Mouse (Mus musculus) neural tube, embryonic 13.5 days (tissue): ENCODE results near the gene Ifngr2. TPM values are rescaled to one million over a fixed set of nuclear protein-coding genes. Genes with fewer than 3 reads are reported as not detected.
"Not testable (repeated sequence)": the region's sequence is repeated elsewhere in the genome, so short reads cannot be mapped to it uniquely, and the experiment has no call there.

ENCODE experiments used
- ATAC-seq: fragments of 200-750 bp; cut with Nextera tagmentation; 2 replicates; pipeline ENCODE4 v1.8.0; 2017; ENCODE audit warnings: low read depth, mild to moderate bottlenecking, moderate TSS enrichment, moderate library complexity
- H3K27ac ChIP-seq: fragments of 300-500 bp; sonication (generic); replicated peaks from 2 replicates; pipeline ENCODE4 v1.5.1; 2015; ENCODE audit warnings: moderate library complexity, mild to moderate bottlenecking, inconsistent platforms
- H3K27me3 ChIP-seq: fragments of 300-500 bp; sonication (generic); 2 replicates; pipeline ENCODE4 v1.6.1; 2015; ENCODE audit warnings: mild to moderate bottlenecking, inconsistent platforms
- H3K36me3 ChIP-seq: fragments of 300-500 bp; sonication (generic); 2 replicates; pipeline ENCODE4 v1.6.1; 2015; ENCODE audit warnings: mild to moderate bottlenecking, inconsistent platforms
- H3K4me1 ChIP-seq: fragments of 300-500 bp; sonication (generic); replicated peaks from 2 replicates; pipeline ENCODE4 v1.6.1; 2015; ENCODE audit warnings: inconsistent platforms
- H3K4me2 ChIP-seq: fragments of 300-500 bp; sonication (generic); 2 replicates; pipeline ENCODE4 v1.6.1; 2015; ENCODE audit warnings: inconsistent platforms, mild to moderate bottlenecking, moderate library complexity
- H3K4me3 ChIP-seq: fragments of 300-500 bp; sonication (generic); 2 replicates; pipeline ENCODE4 v1.5.1; 2015; ENCODE audit warnings: mild to moderate bottlenecking, inconsistent platforms
- H3K9ac ChIP-seq: fragments of 300-500 bp; sonication (generic); 2 replicates; pipeline ENCODE4 v1.6.1; 2015; ENCODE audit warnings: moderate library complexity, mild to moderate bottlenecking, inconsistent platforms
- H3K9me3 ChIP-seq: fragments of 300-500 bp; sonication (generic); 2 replicates; pipeline ENCODE4 v1.6.1; 2016; ENCODE audit warnings: inconsistent platforms
- WGBS: fragments of 180-500 bp; shearing (Covaris S2); methylation state at CpG from one replicate; pipeline ENCODE4 v1.1.7; 2015; 5-methylcytosine and 5-hydroxymethylcytosine counted together
- polyA plus RNA-seq: library from polyadenylated mRNA; unstranded; fragments of >200 nt; fragmentation: Nextera tagmentation; extraction: Ambion mirVana; gene quantifications from 2 replicates; pipeline ENCODE4 v1.2.1, GENCODE M21; 2015

The Ifngr2 gene
- polyA plus RNA-seq, 1 experiment from 2014 or later: 75.3 TPM

GRCm38 (mm10) chr16:91527051-91527450, 19.8 kb upstream of the Ifngr2 start:
- Histone ChIP-seq H3K4me3 (no peak overlapping the region), H3K9me3 (no peaks in the 10 kb centered on the region), H3K9ac (no peak overlapping the region), H3K4me1 (no peaks in the 10 kb centered on the region), H3K36me3 (no peaks in the 10 kb centered on the region), H3K27me3 (no peaks in the 10 kb centered on the region), H3K4me2 (no peak overlapping the region), H3K27ac (no peak overlapping the region)
- no peak for ATAC-seq
- 75% methylated on average over 10 of the region's 10 CpGs for WGBS

DNA sequence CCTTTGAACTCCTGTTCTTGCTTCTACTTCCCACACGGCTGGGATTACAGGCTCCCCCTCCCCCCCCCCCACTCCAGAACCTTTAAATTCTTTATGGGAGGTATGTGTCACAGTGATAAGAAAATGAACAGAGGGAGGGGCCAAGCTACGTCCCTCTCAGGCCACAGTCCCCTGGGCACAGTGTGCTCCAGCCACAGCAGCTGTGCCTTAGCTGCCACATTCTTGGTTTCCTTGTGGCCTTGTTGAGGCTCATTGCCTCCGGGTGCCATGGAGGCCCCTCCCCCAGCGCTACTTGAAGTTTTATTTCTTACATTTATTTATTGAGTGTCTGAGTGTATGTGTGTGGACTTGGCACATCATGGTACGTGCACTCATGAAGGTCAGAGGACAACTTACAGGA, 19.4 kb upstream of the Ifngr2 start:
- H3K9ac ChIP-seq: no peak overlapping the region
- H3K4me1 ChIP-seq: no peaks in the 10 kb centered on the region
- 70% methylated on average over 5 of the region's 5 CpGs for WGBS
- no peaks in the 10 kb centered on the region for H3K9me3 ChIP-seq
- no peak for ATAC-seq
- no peak overlapping the region for H3K4me3 ChIP-seq
- no peak overlapping the region for H3K4me2 ChIP-seq
- H3K36me3 ChIP-seq: no peaks in the 10 kb centered on the region
- no peaks in the 10 kb centered on the region for H3K27me3 ChIP-seq
- H3K27ac ChIP-seq: no peak overlapping the region

- 83% methylated on average over 9 of the region's 9 CpGs for WGBS
- no peaks in the 10 kb centered on the region for H3K27me3 ChIP-seq
Observed at GRCm38 (mm10) chr16:91528578-91528977, 18.3 kb upstream of the Ifngr2 start.

DNA sequence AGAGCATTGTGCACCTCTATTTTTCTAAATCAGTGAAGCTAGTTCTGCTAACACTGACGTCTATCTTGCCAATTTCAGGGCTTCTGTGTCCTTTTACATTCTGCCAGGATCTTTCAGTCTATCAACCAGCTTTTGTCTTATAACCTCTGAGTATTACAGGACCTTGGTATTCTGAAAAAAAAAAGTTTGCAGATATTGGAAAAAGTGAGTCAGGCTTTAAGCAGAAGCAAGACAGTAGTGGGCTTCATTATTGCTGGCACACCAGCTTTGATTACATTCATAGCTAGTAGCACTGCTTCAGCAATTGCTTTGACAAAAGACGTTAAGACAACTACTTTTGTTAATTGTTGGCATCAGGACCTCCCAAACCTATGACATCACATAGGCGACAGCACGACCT, 16.0 kb upstream of the Ifngr2 start:
- not testable (repeated sequence) for ATAC-seq

More at GRCm38 (mm10) chr16:91528578-91528977, 18.3 kb upstream of the Ifngr2 start:
- no peak overlapping the region for H3K9ac ChIP-seq
- H3K9me3 ChIP-seq: no peaks in the 10 kb centered on the region
- no peak for ATAC-seq
- H3K36me3 ChIP-seq: no peaks in the 10 kb centered on the region
- H3K4me2 ChIP-seq: no peak overlapping the region
- no peak overlapping the region for H3K4me3 ChIP-seq
- H3K27ac ChIP-seq: no peak overlapping the region
- no peaks in the 10 kb centered on the region for H3K4me1 ChIP-seq

GRCm38 (mm10) chr16:91531856-91532255, 15.0 kb upstream of the Ifngr2 start:
- Histone ChIP-seq H3K9ac (no peak overlapping the region), H3K4me3 (no peak overlapping the region), H3K4me2 (no peak overlapping the region), H3K4me1 (no peaks in the 10 kb centered on the region), H3K27me3 (no peaks in the 10 kb centered on the region), H3K9me3 (no peaks in the 10 kb centered on the region), H3K36me3 (no peaks in the 10 kb centered on the region), H3K27ac (no peak overlapping the region)
- WGBS: 68% methylated on average over 6 of the region's 6 CpGs
- no peak for ATAC-seq

More for the DNA sequence above, 16.0 kb upstream of the Ifngr2 start:
- not testable (repeated sequence) for H3K27me3 ChIP-seq, H3K9me3 ChIP-seq, H3K4me3 ChIP-seq, H3K27ac ChIP-seq, H3K4me2 ChIP-seq, H3K36me3 ChIP-seq, H3K9ac ChIP-seq, H3K4me1 ChIP-seq
- WGBS: 81% methylated on average over 4 of the region's 4 CpGs

DNA sequence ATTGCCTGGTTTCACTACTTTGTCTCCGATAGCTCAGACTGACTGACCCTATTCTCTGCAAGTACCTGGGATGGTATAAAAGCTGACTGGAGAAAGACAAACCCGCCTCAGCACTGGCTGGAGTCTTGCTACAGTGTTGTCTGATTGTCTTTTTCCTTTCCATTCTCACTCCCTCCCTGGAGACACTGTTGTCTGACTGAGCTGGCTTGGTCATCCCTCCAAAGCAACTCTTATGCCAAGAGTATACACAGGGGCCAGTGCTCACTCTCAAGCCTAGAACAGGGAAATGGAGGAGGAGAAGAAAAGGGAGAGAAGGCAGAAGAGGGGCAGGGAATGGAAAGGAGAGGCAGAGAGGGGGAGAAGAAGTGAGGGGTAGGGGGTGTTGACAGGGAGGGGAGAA, 14.4 kb upstream of the Ifngr2 start:
- Histone ChIP-seq H3K27ac (no peak overlapping the region), H3K27me3 (no peaks in the 10 kb centered on the region), H3K9me3 (no peaks in the 10 kb centered on the region), H3K4me3 (no peak overlapping the region), H3K4me1 (no peaks in the 10 kb centered on the region), H3K9ac (no peak overlapping the region), H3K36me3 (no peaks in the 10 kb centered on the region), H3K4me2 (no peak overlapping the region)
- no peak for ATAC-seq
- 17% methylated on average over 2 of the region's 2 CpGs for WGBS

DNA sequence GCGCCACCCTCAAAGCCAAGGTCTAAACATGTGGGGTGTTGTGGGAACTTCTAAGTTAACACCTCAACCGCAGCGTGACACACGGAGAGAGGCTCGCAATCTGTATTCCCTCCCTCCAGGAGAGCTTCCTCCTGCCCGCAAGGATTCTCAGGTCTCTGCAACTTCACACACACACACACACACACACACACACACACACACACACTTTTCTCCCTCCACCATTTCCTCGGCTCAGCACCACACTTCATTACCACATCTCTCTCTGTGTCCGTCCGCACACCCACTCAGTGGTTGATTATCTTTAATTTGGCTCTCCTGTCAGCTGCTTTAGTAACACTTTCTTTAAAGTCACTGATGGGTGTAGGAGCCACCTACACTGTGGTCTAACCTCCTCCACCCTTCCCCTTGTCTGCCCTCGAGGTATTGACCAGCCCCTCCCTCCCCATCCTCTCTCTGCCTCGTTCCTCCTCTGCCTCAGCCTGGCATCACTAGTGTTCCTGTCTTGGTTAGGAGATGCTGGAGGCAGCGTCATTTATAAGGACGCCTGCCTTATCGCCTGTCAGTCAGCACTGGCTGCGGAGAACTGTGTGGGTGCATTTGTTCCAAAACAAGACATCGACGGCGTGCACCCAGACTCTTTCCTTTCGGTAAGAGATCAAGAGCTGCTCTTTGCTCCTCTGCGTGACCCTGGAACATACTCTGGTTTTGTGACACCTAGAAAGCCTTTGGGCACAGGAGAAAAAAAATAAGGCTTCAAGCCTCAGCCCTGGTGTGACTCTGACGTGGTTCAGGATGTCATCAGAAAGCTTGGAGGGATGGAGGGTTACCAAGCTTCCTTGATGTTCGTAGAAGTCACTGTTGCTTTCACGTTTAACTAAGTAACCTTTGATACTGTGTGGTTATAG, 13.5 kb upstream of the Ifngr2 start:
- H3K4me3 ChIP-seq: no peak overlapping the region
- no peaks in the 10 kb centered on the region for H3K27me3 ChIP-seq
- H3K4me1 ChIP-seq: no peaks in the 10 kb centered on the region
- H3K36me3 ChIP-seq: no peaks in the 10 kb centered on the region
- H3K4me2 ChIP-seq: no peak overlapping the region
- no peak overlapping the region for H3K27ac ChIP-seq
- WGBS: 73% methylated on average over 23 of the region's 23 CpGs
- H3K9me3 ChIP-seq: no peaks in the 10 kb centered on the region
- ATAC-seq: no peak
- H3K9ac ChIP-seq: no peak overlapping the region

- Histone ChIP-seq H3K4me3 (no peak overlapping the region), H3K9me3 (no peaks in the 10 kb centered on the region), H3K4me2 (no peak overlapping the region), H3K27ac (no peak overlapping the region), H3K36me3 (no peaks in the 10 kb centered on the region), H3K9ac (no peak overlapping the region), H3K27me3 (no peaks in the 10 kb centered on the region), H3K4me1 (no peaks in the 10 kb centered on the region)
- WGBS: 50% methylated on average over 13 of the region's 13 CpGs
- ATAC-seq: peak; percentile 50; the same call in 1 of the 2 replicates
Observed at GRCm38 (mm10) chr16:91534477-91534876, 12.4 kb upstream of the Ifngr2 start.

- Histone ChIP-seq H3K36me3 (no peaks in the 10 kb centered on the region), H3K9ac (no peak overlapping the region)
- WGBS: 84% methylated on average over 6 of the region's 6 CpGs
Observed at GRCm38 (mm10) chr16:91534888-91535287, 12.0 kb upstream of the Ifngr2 start.

DNA sequence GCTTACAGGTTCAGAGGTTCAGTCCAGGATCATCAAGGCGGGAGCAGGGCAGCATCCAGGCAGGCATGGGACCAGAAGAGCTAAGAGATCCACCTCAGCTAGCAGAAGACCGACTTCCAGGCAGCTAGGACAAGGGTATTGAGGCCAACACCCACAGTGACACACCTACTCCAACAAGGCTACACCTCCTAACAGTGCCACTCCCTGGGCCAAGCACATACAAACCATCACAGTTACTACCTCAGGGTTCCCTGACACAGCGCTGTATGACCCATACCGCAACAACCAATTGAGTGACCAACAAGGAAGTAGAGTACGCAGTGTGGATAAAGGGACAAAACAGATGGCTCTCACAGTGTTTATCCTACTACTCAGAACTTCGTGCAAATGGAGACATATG, 10.5 kb upstream of the Ifngr2 start:
- WGBS: 94% methylated on average over 6 of the region's 6 CpGs
- Histone ChIP-seq H3K4me1 (peaks cover under 1% of the 10 kb centered on the region; the same call in 1 of the 2 replicates), H3K4me3 (no peak overlapping the region), H3K27ac (no peak overlapping the region), H3K9me3 (no peaks in the 10 kb centered on the region), H3K9ac (no peak overlapping the region), H3K4me2 (no peak overlapping the region), H3K27me3 (no peaks in the 10 kb centered on the region), H3K36me3 (no peaks in the 10 kb centered on the region)
- no peak for ATAC-seq

More at GRCm38 (mm10) chr16:91534888-91535287, 12.0 kb upstream of the Ifngr2 start:
- Histone ChIP-seq H3K4me2 (no peak overlapping the region), H3K4me1 (no peaks in the 10 kb centered on the region), H3K27ac (no peak overlapping the region), H3K4me3 (no peak overlapping the region), H3K9me3 (no peaks in the 10 kb centered on the region), H3K27me3 (no peaks in the 10 kb centered on the region)
- no peak for ATAC-seq

GRCm38 (mm10) chr16:91537065-91537464, 9.8 kb upstream of the Ifngr2 start:
- no peak overlapping the region for H3K4me3 ChIP-seq
- WGBS: 77% methylated on average over 3 of the region's 3 CpGs
- H3K4me2 ChIP-seq: no peak overlapping the region
- ATAC-seq: no peak
- H3K27ac ChIP-seq: no peak overlapping the region
- no peaks in the 10 kb centered on the region for H3K36me3 ChIP-seq
- peaks cover 5% of the 10 kb centered on the region; the same call in 1 of the 2 replicates for H3K4me1 ChIP-seq
- H3K9ac ChIP-seq: no peak overlapping the region
- no peaks in the 10 kb centered on the region for H3K27me3 ChIP-seq
- H3K9me3 ChIP-seq: no peaks in the 10 kb centered on the region

DNA sequence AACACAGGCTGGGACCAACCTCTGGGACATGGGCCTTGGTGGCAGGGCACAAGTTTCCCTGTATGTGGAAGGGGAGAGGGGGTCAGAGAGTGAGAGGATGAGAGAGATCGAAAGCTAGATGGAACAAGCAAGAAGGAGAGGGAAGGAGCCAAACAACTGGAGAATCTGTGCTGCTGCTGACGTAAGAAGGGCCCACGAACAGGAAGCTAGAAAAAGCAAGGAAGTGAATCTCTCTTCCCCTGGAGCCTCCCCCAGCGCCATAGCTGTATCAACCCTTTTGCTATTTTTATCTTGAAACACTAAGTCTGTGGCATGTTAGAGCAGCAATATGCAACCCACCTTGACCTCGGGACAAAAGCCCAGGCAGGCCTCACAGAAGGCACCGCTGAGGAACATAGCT, 8.8 kb upstream of the Ifngr2 start:
- Histone ChIP-seq H3K36me3 (no peaks in the 10 kb centered on the region), H3K4me2 (no peak overlapping the region), H3K27me3 (no peaks in the 10 kb centered on the region), H3K9me3 (no peaks in the 10 kb centered on the region), H3K4me1 (peaks cover 5% of the 10 kb centered on the region; the same call in 1 of the 2 replicates), H3K4me3 (no peak overlapping the region), H3K9ac (no peak overlapping the region), H3K27ac (no peak overlapping the region; the same call in 1 of the 2 replicates)
- no peak for ATAC-seq
- 77% methylated on average over 6 of the region's 6 CpGs for WGBS
